Mouse (Mus musculus): ENCODE measurements around the gene Zcchc24.

Gene Zcchc24

DNA sequence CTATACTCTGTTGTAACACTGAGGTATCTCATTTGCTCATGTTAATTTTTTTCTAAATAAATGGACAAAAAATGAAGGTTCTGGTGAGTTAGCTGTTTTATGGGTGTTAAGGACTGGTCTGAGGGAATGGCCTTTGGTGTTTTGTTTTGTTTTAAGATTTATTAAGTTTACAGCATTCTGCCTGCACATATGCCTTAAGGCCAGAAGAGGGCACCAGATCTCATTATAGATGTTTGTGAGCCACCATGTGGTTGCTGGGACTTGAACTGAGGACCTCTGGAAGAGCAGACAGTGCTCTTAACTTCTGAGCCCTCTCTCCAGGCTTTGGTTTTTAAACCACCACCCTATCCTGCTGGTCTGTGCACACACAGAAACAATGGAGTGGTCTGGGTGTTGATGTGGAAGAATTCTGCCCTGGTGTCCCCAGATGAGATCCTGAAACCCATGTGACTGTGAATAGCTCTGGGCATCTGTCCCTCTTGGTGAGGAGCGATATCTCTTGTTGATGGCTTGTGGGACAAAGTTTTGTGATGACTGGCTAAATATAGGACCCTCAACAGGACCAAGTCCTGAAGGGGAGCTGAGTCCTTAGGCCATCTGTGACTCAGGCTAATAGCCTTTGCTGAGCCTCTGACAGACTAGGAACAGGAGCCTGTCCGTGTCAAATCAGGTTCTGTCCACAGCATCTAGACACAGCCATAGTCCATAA is 102.0 kb downstream of the Zcchc24 start:
- peak; percentile 35 for DNase-seq (ENCODE audit: low read depth)

GRCm38 (mm10) chr14:25665314-25665970 is 103.4 kb downstream of the Zcchc24 start:
- no peak for DNase-seq (ENCODE audit: low read depth)

DNA sequence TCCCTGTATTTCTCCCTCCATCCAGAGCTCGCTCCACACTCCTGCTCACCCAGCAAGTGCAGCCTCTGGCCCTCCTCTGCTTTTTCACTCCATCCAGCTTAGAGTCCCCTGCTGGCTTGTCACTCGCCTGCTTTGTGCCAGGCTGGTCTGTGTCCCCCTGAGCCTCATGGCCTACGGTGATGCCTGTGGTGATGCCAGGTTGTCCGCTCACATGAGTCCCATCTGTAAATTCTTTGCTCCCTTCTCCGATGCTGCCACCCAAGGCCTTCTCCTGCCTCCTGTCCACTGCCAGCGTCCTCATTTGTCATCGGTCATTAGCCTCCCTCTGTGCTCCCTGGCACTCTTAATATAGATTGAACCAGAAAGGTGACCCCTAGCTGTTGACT is 104.5 kb downstream of the Zcchc24 start:
- DNase-seq (ENCODE audit: low read depth) = no peak

DNA sequence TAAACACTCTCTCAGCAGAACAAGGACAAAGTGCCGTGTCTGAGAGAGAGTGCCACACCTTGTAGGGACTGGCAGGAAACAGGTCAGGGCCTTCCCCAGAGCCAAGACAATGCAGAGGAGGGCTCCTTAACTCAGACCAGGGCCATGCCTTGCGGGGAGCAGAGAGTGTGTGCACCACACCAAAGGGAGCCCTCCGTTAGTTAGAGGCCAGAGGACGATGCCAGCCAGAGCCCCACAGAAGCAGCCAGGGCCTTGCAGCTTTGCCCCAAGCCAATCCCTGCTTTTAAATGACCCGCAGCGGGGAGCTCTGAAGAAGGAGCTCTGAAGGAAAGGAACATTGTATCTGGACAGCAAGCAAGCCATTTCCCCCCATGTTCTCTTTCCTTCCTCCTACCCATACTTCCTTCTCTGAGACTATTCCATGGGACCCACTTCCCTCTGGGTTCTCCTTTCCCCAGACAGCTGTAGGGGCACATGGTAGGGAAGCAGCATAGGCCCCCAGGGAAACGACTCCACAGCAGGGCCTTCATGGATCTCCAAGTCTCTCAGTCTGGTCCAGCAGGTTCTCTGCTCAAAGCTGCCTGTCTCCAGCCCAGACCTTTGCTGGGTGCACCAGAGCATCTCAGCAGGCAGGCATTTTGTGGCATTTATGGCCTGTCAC is 105.1 kb downstream of the Zcchc24 start:
- DNase-seq (ENCODE audit: low read depth) = no peak

All from naive thymus-derived CD4-positive, alpha-beta T cell, adult 2 months (primary cell).